Mouse (Mus musculus): Measurements from ENCODE around the gene Nt5c. TPM values are rescaled to one million over a fixed set of nuclear protein-coding genes. Genes with fewer than 3 reads are reported as not detected.

Gene Nt5c
- total RNA-seq, 2 experiments from 2014 or later, result 15.2 to 17.3 TPM

GRCm38 (mm10) chr11:115447321-115447885 is 44.3 kb downstream of the Nt5c start:
- intact Hi-C loops (cut with DNase I), result no loop called here
- no peak for DNase-seq

- intact Hi-C loops (cut with DNase I), result no loop called here
- DNase-seq, result peak in 1 of 2 experiments; percentile 58
Measured at GRCm38 (mm10) chr11:115446906-115447305, 44.8 kb downstream of the Nt5c start.

- no peak for DNase-seq
- intact Hi-C loops (cut with DNase I), result no loop called here
Measured at GRCm38 (mm10) chr11:115441417-115441816, 50.2 kb downstream of the Nt5c start.

Small RNA genes lying within 50 kb of the gene (microRNA-seq; reads per million reads assigned to microRNA genes)
- gene Mir3968, result 0 to 0.24 reads per million in 2 experiments

Other genes with a start within 250 kb of the Nt5c start
- gene Grin2c, start 224.6 kb downstream of the Nt5c start, total RNA-seq (2021), result under 1 TPM; 0.10 to 0.15 TPM
- 1 to 10 TPM; 7.0 to 7.5 TPM for gene Fdxr, start 214.8 kb downstream of the Nt5c start, total RNA-seq (2021)
- 1 to 10 TPM; 1.2 to 1.3 TPM for gene Fads6, start 194.2 kb downstream of the Nt5c start, total RNA-seq (2021)
- not detected for gene Otop2, start 184.7 kb downstream of the Nt5c start, total RNA-seq (2021)
- gene Ush1g, start 169.8 kb downstream of the Nt5c start, total RNA-seq (2021), result under 1 TPM in 1 of 2 experiments, not detected in 1; 0.14 TPM
- not detected for gene Otop3, start 157.1 kb downstream of the Nt5c start, total RNA-seq (2021)
- gene Hid1, start 124.1 kb downstream of the Nt5c start, total RNA-seq (2021), result 1 to 10 TPM; 5.2 to 6.6 TPM
- 1 to 10 TPM; 8.7 to 9.9 TPM for gene Cdr2l, start 109.9 kb downstream of the Nt5c start, total RNA-seq (2021)
- 100 to 1,000 TPM; 128 to 140 TPM for gene Mrpl58, start 88.1 kb downstream of the Nt5c start, total RNA-seq (2021)
- 1,000 to 10,000 TPM; 2,066 to 2,137 TPM for gene Atp5h, start 71.9 kb downstream of the Nt5c start, total RNA-seq (2021)
- gene Kctd2, start 71.7 kb downstream of the Nt5c start, total RNA-seq (2021), result 10 to 100 TPM; 22.2 to 25.2 TPM
- under 1 TPM in 1 of 2 experiments, not detected in 1; 0.29 TPM for gene Trim80, start 51.3 kb downstream of the Nt5c start, total RNA-seq (2021)
- 1 to 10 TPM in 1 of 2 experiments, not detected in 1; 5.1 TPM for gene Slc16a5, start 29.4 kb downstream of the Nt5c start, total RNA-seq (2021)
- 1 to 10 TPM; 1.3 to 1.7 TPM for gene Armc7, start 16.2 kb downstream of the Nt5c start, total RNA-seq (2021)
- gene Jpt1, start 22.5 kb upstream of the Nt5c start, total RNA-seq (2021), result 100 to 1,000 TPM; 159 to 196 TPM
- gene Sumo2, start 44.4 kb upstream of the Nt5c start, total RNA-seq (2021), result 100 to 1,000 TPM; 165 to 189 TPM
- gene Nup85, start 72.6 kb upstream of the Nt5c start, total RNA-seq (2021), result 10 to 100 TPM; 20.9 to 22.3 TPM
- 10 to 100 TPM; 67.0 to 69.9 TPM for gene Mrps7, start 112.1 kb upstream of the Nt5c start, total RNA-seq (2021)
- 10 to 100 TPM; 17.8 to 19.0 TPM for gene Gga3, start 112.2 kb upstream of the Nt5c start, total RNA-seq (2021)
- 10 to 100 TPM; 41.0 to 46.6 TPM for gene Mif4gd, start 121.1 kb upstream of the Nt5c start, total RNA-seq (2021)
- gene Slc25a19, start 136.4 kb upstream of the Nt5c start, total RNA-seq (2021), result 10 to 100 TPM; 42.2 to 43.0 TPM
- 100 to 1,000 TPM; 113 to 120 TPM for gene Grb2, start 216.7 kb upstream of the Nt5c start, total RNA-seq (2021)